Mouse (Mus musculus) myocyte (in vitro differentiated cells): ENCODE measurements around the gene C1qtnf3. TPM values are rescaled to one million over a fixed set of nuclear protein-coding genes. Genes with fewer than 3 reads are reported as not detected.
"Not testable (repeated sequence)": the region's sequence is repeated elsewhere in the genome, so short reads cannot be mapped to it uniquely, and the experiment has no call there.

ENCODE experiments used
- H3K27me3 ChIP-seq: one replicate; pipeline ENCODE4 v1.6.1; 2011; ENCODE audit not compliant: control insufficient read depth, insufficient read depth, insufficient read length
- H3K36me3 ChIP-seq: one replicate; pipeline ENCODE4 v1.6.1; 2011; ENCODE audit not compliant: control insufficient read depth, insufficient read depth
- H3K4me2 ChIP-seq: one replicate; pipeline ENCODE4 v1.6.1; 2011; ENCODE audit warnings: low read depth, control low read depth
- H3K4me3 ChIP-seq: one replicate; pipeline ENCODE4 v1.5.1; 2011; ENCODE audit warnings: mild to moderate bottlenecking, control low read depth, moderate library complexity
- H3K79me2 ChIP-seq: one replicate; pipeline ENCODE4 v1.6.1; 2011; ENCODE audit not compliant: control insufficient read depth, insufficient read depth
- H3ac ChIP-seq: one replicate; pipeline ENCODE4 v1.6.1; 2011; ENCODE audit not compliant: control insufficient read depth, insufficient read length
- CEBPB ChIP-seq: IDR thresholded peaks from 2 replicates; pipeline ENCODE4 v1.6.1; 2011; ENCODE audit warnings: mild to moderate bottlenecking, moderate library complexity; ENCODE audit not compliant: poor library complexity, insufficient read depth, severe bottlenecking
- E2F4 ChIP-seq: IDR thresholded peaks from one replicate; pipeline ENCODE4 v1.6.1; 2011; ENCODE audit warnings: mild to moderate bottlenecking, control low read depth, moderate library complexity; ENCODE audit not compliant: insufficient read depth
- MAX ChIP-seq: IDR thresholded peaks from one replicate; pipeline ENCODE4 v1.6.1; 2011; ENCODE audit warnings: low read depth, mild to moderate bottlenecking, control low read depth
- MYOD1 ChIP-seq, 3 experiments: IDR thresholded peaks; one replicate each; pipeline ENCODE4 v1.6.1; 2011; ENCODE audit warnings: control low read depth in 2 of 3, low read depth in 2 of 3, mild to moderate bottlenecking in 2 of 3, moderate library complexity in 1 of 3; ENCODE audit not compliant: insufficient read length in 2 of 3, control insufficient read depth in 1 of 3
- MYOG ChIP-seq, 3 experiments: IDR thresholded peaks; one replicate each; pipeline ENCODE4 v1.6.1; 2011; ENCODE audit warnings: control low read depth in 2 of 3, low read depth in 2 of 3, mild to moderate bottlenecking in 2 of 3; ENCODE audit not compliant: insufficient read length in 2 of 3, control insufficient read depth in 1 of 3, insufficient read depth in 1 of 3
- POLR2A ChIP-seq: IDR thresholded peaks from one replicate; pipeline ENCODE4 v1.6.1; 2011; ENCODE audit warnings: low read depth, mild to moderate bottlenecking, control low read depth, moderate library complexity; ENCODE audit not compliant: insufficient read length
- POLR2AphosphoS2 ChIP-seq: IDR thresholded peaks from one replicate; pipeline ENCODE4 v1.6.1; 2011; ENCODE audit warnings: low read depth, control low read depth; ENCODE audit not compliant: insufficient read length
- REST ChIP-seq: IDR thresholded peaks from one replicate; pipeline ENCODE4 v1.6.1; 2011; ENCODE audit warnings: mild to moderate bottlenecking, control low read depth, moderate library complexity; ENCODE audit not compliant: insufficient read depth, insufficient read length
- SRF ChIP-seq: IDR thresholded peaks from one replicate; pipeline ENCODE4 v1.6.1; 2011; ENCODE audit warnings: low read depth; ENCODE audit not compliant: control insufficient read depth, insufficient read length
- TCF12 ChIP-seq: IDR thresholded peaks from one replicate; pipeline ENCODE4 v1.6.1; 2011; ENCODE audit warnings: mild to moderate bottlenecking, control low read depth; ENCODE audit not compliant: poor library complexity, insufficient read depth, severe bottlenecking
- TCF3 ChIP-seq: IDR thresholded peaks from one replicate; pipeline ENCODE4 v1.6.1; 2011; ENCODE audit warnings: low read depth, control low read depth; ENCODE audit not compliant: insufficient read length
- USF1 ChIP-seq: IDR thresholded peaks from one replicate; pipeline ENCODE4 v1.6.1; 2011; ENCODE audit warnings: low read depth, mild to moderate bottlenecking, control low read depth, moderate library complexity
- polyA plus RNA-seq: library from polyadenylated mRNA; unstranded; fragments of >200 nt; fragmentation: generic; extraction: Trizol; gene quantifications from one replicate; pipeline ENCODE4 v1.2.1, GENCODE M21; 2012; ENCODE audit warnings: missing spikeins

The C1qtnf3 gene
- polyA plus RNA-seq, 1 experiment, result 77.5 TPM

GRCm38 (mm10) chr15:10985756-10986155 is 33.6 kb downstream of the C1qtnf3 start:
- peaks cover 4% of the 10 kb centered on the region for H3K79me2 ChIP-seq
- H3ac ChIP-seq, result no peak overlapping the region

GRCm38 (mm10) chr15:10986477-10986876 is 34.3 kb downstream of the C1qtnf3 start:
- not testable (repeated sequence) for H3K4me3 ChIP-seq, H3K27me3 ChIP-seq, H3K4me2 ChIP-seq, H3ac ChIP-seq, H3K79me2 ChIP-seq
- peaks cover 17% of the 10 kb centered on the region for H3K36me3 ChIP-seq

More at GRCm38 (mm10) chr15:10985756-10986155, 33.6 kb downstream of the C1qtnf3 start:
- Histone ChIP-seq H3K27me3 (no peaks in the 10 kb centered on the region), H3K36me3 (peaks cover 17% of the 10 kb centered on the region), H3K4me2 (no peak overlapping the region), H3K4me3 (no peak overlapping the region)
- no peak for TF ChIP-seq SRF
- TF ChIP-seq MYOG (IDR thresholded peaks at IDR 0.05; ENCODE audit: control insufficient read depth in 1 of 3, insufficient read depth in 1 of 3, insufficient read length in 2 of 3, low read depth in 2 of 3), result no peak
- TF ChIP-seq MAX, result no peak
- TF ChIP-seq E2F4, result no peak
- no peak for TF ChIP-seq POLR2AphosphoS2
- TF ChIP-seq TCF3, result no peak
- no peak for TF ChIP-seq MYOD1 (IDR thresholded peaks at IDR 0.05; ENCODE audit: control insufficient read depth in 1 of 3, insufficient read length in 2 of 3, low read depth in 2 of 3)

- H3K27me3 ChIP-seq, result no peaks in the 10 kb centered on the region
- peaks cover 32% of the 10 kb centered on the region for H3K36me3 ChIP-seq
- H3K4me2 ChIP-seq, result no peak overlapping the region
- no peak overlapping the region for H3ac ChIP-seq
- no peaks in the 10 kb centered on the region for H3K79me2 ChIP-seq
- TF ChIP-seq E2F4, result no peak
- no peak for TF ChIP-seq MYOD1 (IDR thresholded peaks at IDR 0.05; ENCODE audit: control insufficient read depth in 1 of 3, insufficient read length in 2 of 3, low read depth in 2 of 3)
- no peak for TF ChIP-seq REST
- no peak for TF ChIP-seq TCF12
- no peak for TF ChIP-seq TCF3
- TF ChIP-seq CEBPB, result no peak
- TF ChIP-seq USF1, result no peak
- no peak for TF ChIP-seq MAX
- TF ChIP-seq MYOG (IDR thresholded peaks at IDR 0.05; ENCODE audit: control insufficient read depth in 1 of 3, insufficient read depth in 1 of 3, insufficient read length in 2 of 3, low read depth in 2 of 3), result no peak
- no peak for TF ChIP-seq POLR2A
- no peak for TF ChIP-seq POLR2AphosphoS2
- TF ChIP-seq SRF, result no peak
- no peak overlapping the region for H3K4me3 ChIP-seq
Measured at GRCm38 (mm10) chr15:10990411-10990810, 38.3 kb downstream of the C1qtnf3 start.

- Histone ChIP-seq H3ac (no peak overlapping the region), H3K27me3 (no peaks in the 10 kb centered on the region), H3K4me2 (no peak overlapping the region), H3K36me3 (peaks cover 42% of the 10 kb centered on the region), H3K4me3 (no peak overlapping the region), H3K79me2 (no peaks in the 10 kb centered on the region)
- TF ChIP-seq SRF (no peak), E2F4 (no peak), TCF12 (no peak), MYOD1 (IDR thresholded peaks at IDR 0.05; ENCODE audit: control insufficient read depth in 1 of 3, insufficient read length in 2 of 3, low read depth in 2 of 3) (no peak), TCF3 (no peak), MAX (no peak), CEBPB (no peak), POLR2A (no peak), POLR2AphosphoS2 (no peak), USF1 (no peak), REST (no peak), MYOG (IDR thresholded peaks at IDR 0.05; ENCODE audit: control insufficient read depth in 1 of 3, insufficient read depth in 1 of 3, insufficient read length in 2 of 3, low read depth in 2 of 3) (no peak)
Measured at GRCm38 (mm10) chr15:10991566-10991965, 39.4 kb downstream of the C1qtnf3 start.

DNA sequence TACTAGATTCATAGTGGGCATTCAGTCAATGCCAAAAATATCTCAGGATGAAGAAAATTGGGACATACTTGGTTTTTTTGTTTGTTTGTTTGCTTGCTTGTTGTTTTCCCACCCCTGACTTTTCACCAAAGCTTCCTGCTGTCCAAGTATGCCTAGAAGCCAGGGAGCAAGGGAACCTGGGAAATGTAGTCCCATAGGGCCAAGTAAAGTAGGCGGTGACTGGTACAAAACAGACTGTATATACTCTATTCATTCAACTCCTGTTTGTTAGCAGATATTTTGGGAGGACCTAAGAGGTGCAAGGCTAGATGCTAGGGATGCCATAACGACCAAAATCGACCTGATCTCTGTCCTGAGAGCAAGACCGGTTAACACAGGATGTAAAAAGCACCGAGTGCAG is 47.7 kb downstream of the C1qtnf3 start:
- no peak for TF ChIP-seq CEBPB
- TF ChIP-seq POLR2AphosphoS2, result no peak
- no peak for TF ChIP-seq MAX
- no peak for TF ChIP-seq MYOD1 (IDR thresholded peaks at IDR 0.05; ENCODE audit: control insufficient read depth in 1 of 3, insufficient read length in 2 of 3, low read depth in 2 of 3)
- no peak for TF ChIP-seq REST
- no peak for TF ChIP-seq USF1
- no peak for TF ChIP-seq MYOG (IDR thresholded peaks at IDR 0.05; ENCODE audit: control insufficient read depth in 1 of 3, insufficient read depth in 1 of 3, insufficient read length in 2 of 3, low read depth in 2 of 3)
- no peak for TF ChIP-seq POLR2A
- no peak for TF ChIP-seq E2F4
- TF ChIP-seq TCF12, result no peak
- no peak for TF ChIP-seq SRF
- no peak for TF ChIP-seq TCF3
- H3K4me2 ChIP-seq, result peak overlapping the region; percentile 19
- no peaks in the 10 kb centered on the region for H3K79me2 ChIP-seq
- H3K36me3 ChIP-seq, result peaks cover 16% of the 10 kb centered on the region
- H3K27me3 ChIP-seq, result no peaks in the 10 kb centered on the region
- H3ac ChIP-seq, result no peak overlapping the region
- no peak overlapping the region for H3K4me3 ChIP-seq
